Mouse (Mus musculus): ENCODE measurements around the gene Lsamp. TPM values are rescaled to one million over a fixed set of nuclear protein-coding genes. Genes with fewer than 3 reads are reported as not detected.

The Lsamp gene
- polyA plus RNA-seq, 1 experiment from 2014 or later, result 0.72 TPM

- no peak for DNase-seq (ENCODE audit: low spot score)
These were observed 287.7 kb downstream of the Lsamp start for GRCm38 (mm10) chr16:40271859-40272258.

GRCm38 (mm10) chr16:40290132-40290531, 306.0 kb downstream of the Lsamp start:
- DNase-seq (ENCODE audit: low spot score), result no peak

- no peak for DNase-seq (ENCODE audit: low spot score)
These were observed 310.2 kb downstream of the Lsamp start for GRCm38 (mm10) chr16:40294296-40294882.

- DNase-seq (ENCODE audit: low spot score), result no peak
These were observed 311.1 kb downstream of the Lsamp start for GRCm38 (mm10) chr16:40295240-40295639.

- no peak for DNase-seq (ENCODE audit: low spot score)
These were observed 323.5 kb downstream of the Lsamp start for GRCm38 (mm10) chr16:40307666-40308065.

GRCm38 (mm10) chr16:40316199-40316598, 332.0 kb downstream of the Lsamp start:
- no peak for DNase-seq (ENCODE audit: low spot score)

- DNase-seq (ENCODE audit: low spot score), result no peak
These were observed 340.6 kb downstream of the Lsamp start for GRCm38 (mm10) chr16:40324811-40325210.

GRCm38 (mm10) chr16:40328249-40328820, 344.2 kb downstream of the Lsamp start:
- DNase-seq (ENCODE audit: low spot score), result no peak

GRCm38 (mm10) chr16:40369677-40370076, 385.5 kb downstream of the Lsamp start:
- no peak for DNase-seq (ENCODE audit: low spot score)

GRCm38 (mm10) chr16:40371291-40371690, 387.1 kb downstream of the Lsamp start:
- DNase-seq (ENCODE audit: low spot score), result no peak

GRCm38 (mm10) chr16:40375314-40375713, 391.2 kb downstream of the Lsamp start:
- no peak for DNase-seq (ENCODE audit: low spot score)

- no peak for DNase-seq (ENCODE audit: low spot score)
These were observed 393.1 kb downstream of the Lsamp start for GRCm38 (mm10) chr16:40377129-40377799.

- DNase-seq (ENCODE audit: low spot score), result no peak
These were observed 407.9 kb downstream of the Lsamp start for GRCm38 (mm10) chr16:40392106-40392505.

GRCm38 (mm10) chr16:40399531-40399930, 415.4 kb downstream of the Lsamp start:
- DNase-seq (ENCODE audit: low spot score), result no peak

GRCm38 (mm10) chr16:40434280-40434679, 450.1 kb downstream of the Lsamp start:
- DNase-seq (ENCODE audit: low spot score), result no peak

- DNase-seq (ENCODE audit: low spot score), result no peak
These were observed 452.3 kb downstream of the Lsamp start for GRCm38 (mm10) chr16:40436415-40436814.

- no peak for DNase-seq (ENCODE audit: low spot score)
These were observed 453.7 kb downstream of the Lsamp start for GRCm38 (mm10) chr16:40437879-40438278.

- DNase-seq (ENCODE audit: low spot score), result no peak
These were observed 454.7 kb downstream of the Lsamp start for GRCm38 (mm10) chr16:40438876-40439275.

GRCm38 (mm10) chr16:40446587-40446986, 462.4 kb downstream of the Lsamp start:
- no peak for DNase-seq (ENCODE audit: low spot score)

GRCm38 (mm10) chr16:40463411-40464058, 479.4 kb downstream of the Lsamp start:
- DNase-seq (ENCODE audit: low spot score), result no peak

- DNase-seq (ENCODE audit: low spot score), result no peak
These were observed 482.4 kb downstream of the Lsamp start for GRCm38 (mm10) chr16:40466596-40466995.

GRCm38 (mm10) chr16:40470946-40471345, 486.8 kb downstream of the Lsamp start:
- no peak for DNase-seq (ENCODE audit: low spot score)

Data from thymus, postnatal 0 days (tissue).